Mouse (Mus musculus) MN1 (cell line): ENCODE results near the gene Ak6.
A peak's percentile ranks its signal among the peaks of the same experiment; 100 is the strongest.

Source experiments
- DNase-seq: peaks from one replicate; pipeline ENCODE4 v3.0.0-alpha.2; 2016; ENCODE audit warnings: low spot score

Gene Ak6

GRCm38 (mm10) chr13:100650550-100651438 is at the start of gene Ak6, which contains the start of gene Rad17:
Ak6 (plus strand) TSS chr13:100650979.
Rad17 (minus strand) TSS chr13:100651051.
- peak; percentile 98 for DNase-seq

GRCm38 (mm10) chr13:100601034-100601433 is 49.7 kb upstream of the Ak6 start:
- no peak for DNase-seq

- DNase-seq = no peak
Observed at GRCm38 (mm10) chr13:100602239-100602902, 48.4 kb upstream of the Ak6 start.

- no peak for DNase-seq
Observed at GRCm38 (mm10) chr13:100603031-100603737, 47.6 kb upstream of the Ak6 start.

GRCm38 (mm10) chr13:100603738-100604095 is 47.1 kb upstream of the Ak6 start:
- no peak for DNase-seq

- DNase-seq = no peak
Observed at GRCm38 (mm10) chr13:100605845-100606244, 44.9 kb upstream of the Ak6 start.

- no peak for DNase-seq
Observed at GRCm38 (mm10) chr13:100607756-100608155, 43.0 kb upstream of the Ak6 start.

- no peak for DNase-seq
Observed at GRCm38 (mm10) chr13:100611266-100611665, 39.5 kb upstream of the Ak6 start.

- DNase-seq = no peak
Observed at GRCm38 (mm10) chr13:100612251-100612650, 38.5 kb upstream of the Ak6 start.

GRCm38 (mm10) chr13:100612903-100613302 is 37.9 kb upstream of the Ak6 start:
- DNase-seq = no peak

GRCm38 (mm10) chr13:100616181-100617087 is 34.3 kb upstream of the Ak6 start, which contains the start of gene Marveld2:
Marveld2 (minus strand) TSS chr13:100616971.
- DNase-seq = no peak

GRCm38 (mm10) chr13:100617583-100617982 is 33.2 kb upstream of the Ak6 start:
- DNase-seq = no peak

- no peak for DNase-seq
Observed at GRCm38 (mm10) chr13:100622241-100622640, 28.5 kb upstream of the Ak6 start.

GRCm38 (mm10) chr13:100634106-100634691 is 16.6 kb upstream of the Ak6 start:
- no peak for DNase-seq

GRCm38 (mm10) chr13:100642471-100643209 is 8.1 kb upstream of the Ak6 start:
- no peak for DNase-seq

GRCm38 (mm10) chr13:100648223-100648622 is 2.6 kb upstream of the Ak6 start:
- DNase-seq = no peak

GRCm38 (mm10) chr13:100651439-100652186 is 834 bp downstream of the Ak6 start, which contains the start of gene Taf9:
Taf9 (plus strand) TSS chr13:100651579.
- DNase-seq = no peak

GRCm38 (mm10) chr13:100658091-100658490 is 7.3 kb downstream of the Ak6 start:
- DNase-seq = no peak

GRCm38 (mm10) chr13:100659864-100660456 is 9.2 kb downstream of the Ak6 start:
- peak; percentile 85 for DNase-seq
